Mouse (Mus musculus) kidney, adult 2 months (tissue): ENCODE results near the gene Tbx3.

Experiments
- CTCF ChIP-seq: fragments of 200-500 bp; conservative IDR thresholded peaks from 2 replicates; pipeline ENCODE4 v1.5.1; 2011; ENCODE audit warnings: low read depth, mild to moderate bottlenecking, control low read depth, low read length, moderate library complexity, mixed read lengths; ENCODE audit not compliant: insufficient read depth, insufficient read length
- POLR2A ChIP-seq: fragments of 200-500 bp; IDR thresholded peaks from one replicate; pipeline ENCODE4 v1.6.1; 2011; ENCODE audit warnings: low read depth, low read length, control low read depth

DNA sequence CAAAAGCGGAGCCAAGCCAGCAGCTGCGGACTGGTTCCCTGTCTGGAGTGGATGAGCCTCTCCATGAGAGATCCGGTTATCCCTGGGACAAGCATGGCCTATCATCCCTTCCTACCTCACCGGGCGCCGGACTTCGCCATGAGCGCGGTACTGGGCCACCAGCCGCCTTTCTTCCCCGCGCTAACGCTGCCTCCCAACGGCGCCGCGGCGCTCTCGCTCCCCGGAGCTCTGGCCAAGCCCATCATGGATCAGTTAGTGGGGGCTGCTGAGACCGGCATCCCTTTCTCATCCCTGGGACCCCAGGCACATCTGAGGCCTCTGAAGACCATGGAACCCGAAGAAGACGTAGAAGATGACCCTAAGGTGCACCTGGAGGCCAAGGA lies 1.5 kb downstream of the Tbx3 start:
- no peak for TF ChIP-seq POLR2A
- TF ChIP-seq CTCF: no peak
